Mouse (Mus musculus): ENCODE data around the gene Bcl7b. TPM values are rescaled to one million over a fixed set of nuclear protein-coding genes. Genes with fewer than 3 reads are reported as not detected.

Gene Bcl7b
- total and polyA plus RNA-seq, 2 experiments: 10.5 to 20.2 TPM

DNA sequence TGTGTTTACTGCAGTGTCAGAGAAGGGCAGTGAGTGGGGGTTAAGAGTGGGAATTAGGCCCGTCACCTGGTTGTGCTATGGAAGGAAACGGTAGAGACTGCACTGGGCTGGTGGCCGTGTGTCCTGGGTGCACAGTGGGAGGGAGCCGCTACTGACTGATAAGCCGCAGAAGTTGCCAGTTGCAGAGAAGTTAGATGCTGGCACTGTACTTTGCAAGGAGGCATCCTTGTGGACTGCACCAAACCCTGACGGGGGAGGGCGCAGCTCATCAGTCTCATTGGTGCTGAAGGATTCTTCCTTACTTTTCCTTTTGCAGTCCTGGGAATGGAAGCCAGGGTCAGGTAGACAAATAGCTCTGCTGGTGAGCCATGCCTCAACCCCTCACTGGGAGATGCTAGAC lies 6.4 kb upstream of the Bcl7b start:
- DNase-seq (ENCODE audit: extremely low read depth, low read depth, low spot score): no peak
- H3K27ac ChIP-seq (replicated peaks; ENCODE audit: insufficient read depth, low read depth, low read length): no peak overlapping the region
- WGBS: 80% methylated on average over 7 of the region's 7 CpGs
- no peaks in the 10 kb centered on the region for H3K27me3 ChIP-seq (ENCODE audit: control insufficient read depth, insufficient read depth, low read length)
- peaks cover 7% of the 10 kb centered on the region for H3K4me1 ChIP-seq (ENCODE audit: control insufficient read depth, insufficient read depth, low read length)
- H3K4me3 ChIP-seq (ENCODE audit: insufficient read depth, low read depth, low read length): no peak overlapping the region
- H3K9ac ChIP-seq (ENCODE audit: low read depth, low read length): no peak overlapping the region
- peaks cover 16% of the 10 kb centered on the region; the same call in 1 of the 2 replicates for H3K36me3 ChIP-seq (ENCODE audit: control insufficient read depth, insufficient read depth, low read length)
- TF ChIP-seq CTCF (IDR thresholded peaks at IDR 0.05; ENCODE audit: low read depth, low read length): no peak
- TF ChIP-seq POLR2A (IDR thresholded peaks at IDR 0.05; ENCODE audit: extremely low read depth, insufficient read depth, low read length): no peak
- H3K79me2 ChIP-seq (ENCODE audit: control insufficient read depth, insufficient read depth, low read length): no peaks in the 10 kb centered on the region

DNA sequence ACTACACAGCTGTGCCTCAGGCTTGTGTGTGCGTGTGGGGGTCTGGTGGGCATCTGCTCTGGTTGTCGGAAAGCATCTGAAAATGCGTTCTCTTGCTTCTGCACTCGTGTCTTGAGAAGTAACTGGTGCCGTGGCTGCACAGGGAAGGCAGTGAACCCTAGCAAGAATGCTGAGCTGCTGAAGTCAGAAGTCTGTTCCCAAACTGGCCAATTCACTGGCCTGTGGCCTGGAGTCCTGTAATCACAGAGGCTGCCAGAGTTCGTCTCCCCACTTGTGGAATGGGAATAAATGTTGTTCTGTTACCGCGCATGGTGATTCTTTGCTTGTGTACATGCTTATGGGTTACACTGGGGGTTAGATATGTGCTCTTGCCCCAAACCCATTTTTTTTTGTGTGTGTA lies 5.7 kb upstream of the Bcl7b start:
- no peak overlapping the region for H3K27ac ChIP-seq (replicated peaks; ENCODE audit: insufficient read depth, low read depth, low read length)
- H3K27me3 ChIP-seq (ENCODE audit: control insufficient read depth, insufficient read depth, low read length): no peaks in the 10 kb centered on the region
- peaks cover 7% of the 10 kb centered on the region for H3K4me1 ChIP-seq (ENCODE audit: control insufficient read depth, insufficient read depth, low read length)
- no peak for DNase-seq (ENCODE audit: extremely low read depth, low read depth, low spot score)
- TF ChIP-seq POLR2A (IDR thresholded peaks at IDR 0.05; ENCODE audit: extremely low read depth, insufficient read depth, low read length) (no peak), CTCF (IDR thresholded peaks at IDR 0.05; ENCODE audit: low read depth, low read length) (no peak)
- no peak overlapping the region for H3K4me3 ChIP-seq (ENCODE audit: insufficient read depth, low read depth, low read length)
- 89% methylated on average over 8 of the region's 8 CpGs for WGBS
- H3K36me3 ChIP-seq (ENCODE audit: control insufficient read depth, insufficient read depth, low read length): peaks cover 16% of the 10 kb centered on the region; the same call in 1 of the 2 replicates
- H3K9ac ChIP-seq (ENCODE audit: low read depth, low read length): no peak overlapping the region
- H3K79me2 ChIP-seq (ENCODE audit: control insufficient read depth, insufficient read depth, low read length): no peaks in the 10 kb centered on the region

DNA sequence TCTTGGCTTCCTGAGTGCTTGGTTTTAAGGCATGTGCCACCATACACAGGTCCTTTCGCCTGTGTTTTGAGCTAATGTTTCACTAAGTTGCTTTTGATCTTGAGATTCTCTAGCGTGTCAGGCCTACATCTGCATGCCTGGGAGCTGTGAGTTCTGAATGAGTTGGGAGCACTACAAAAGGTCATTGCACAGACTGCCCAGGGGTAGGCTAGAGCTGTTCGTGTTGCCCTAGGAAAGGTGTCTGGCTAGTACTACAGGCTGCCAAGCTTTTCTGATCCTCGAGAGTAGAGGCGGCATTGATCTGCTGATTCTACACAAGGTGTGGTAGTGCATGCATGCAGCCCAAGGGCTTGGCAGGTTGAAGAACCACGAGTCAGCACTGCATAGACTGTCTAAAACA lies 5.3 kb upstream of the Bcl7b start:
- Histone ChIP-seq H3K27ac (replicated peaks; ENCODE audit: insufficient read depth, low read depth, low read length) (no peak overlapping the region), H3K79me2 (ENCODE audit: control insufficient read depth, insufficient read depth, low read length) (no peaks in the 10 kb centered on the region), H3K27me3 (ENCODE audit: control insufficient read depth, insufficient read depth, low read length) (no peaks in the 10 kb centered on the region), H3K9ac (ENCODE audit: low read depth, low read length) (no peak overlapping the region), H3K4me1 (ENCODE audit: control insufficient read depth, insufficient read depth, low read length) (peaks cover 7% of the 10 kb centered on the region), H3K36me3 (ENCODE audit: control insufficient read depth, insufficient read depth, low read length) (peaks cover 16% of the 10 kb centered on the region; the same call in 1 of the 2 replicates), H3K4me3 (ENCODE audit: insufficient read depth, low read depth, low read length) (no peak overlapping the region)
- DNase-seq (ENCODE audit: extremely low read depth, low read depth, low spot score): no peak
- 46% methylated on average over 6 of the region's 6 CpGs for WGBS
- no peak for TF ChIP-seq CTCF (IDR thresholded peaks at IDR 0.05; ENCODE audit: low read depth, low read length)
- TF ChIP-seq POLR2A (IDR thresholded peaks at IDR 0.05; ENCODE audit: extremely low read depth, insufficient read depth, low read length): no peak

DNA sequence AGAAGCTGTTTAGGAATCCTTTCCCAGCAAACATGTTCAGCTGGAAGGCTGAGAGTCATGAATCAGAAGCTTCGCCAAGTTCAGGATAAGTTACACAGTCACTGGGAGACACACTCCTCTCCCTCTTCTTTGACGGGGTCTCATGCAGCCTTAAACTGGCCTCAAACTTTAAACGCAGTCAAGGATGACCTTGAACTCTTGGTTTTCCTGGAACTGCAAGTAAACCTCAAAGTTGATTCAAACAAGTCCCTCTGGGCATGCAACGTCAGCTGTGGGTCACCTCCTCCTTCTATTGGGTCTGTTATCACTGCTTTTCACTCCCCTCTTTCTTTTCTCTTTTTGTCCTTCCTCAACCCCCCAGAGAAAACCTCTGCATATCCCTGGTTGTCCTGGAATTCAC lies 1.2 kb upstream of the Bcl7b start:
- no peak for TF ChIP-seq CTCF (IDR thresholded peaks at IDR 0.05; ENCODE audit: low read depth, low read length)
- no peak for TF ChIP-seq POLR2A (IDR thresholded peaks at IDR 0.05; ENCODE audit: extremely low read depth, insufficient read depth, low read length)
- no peak overlapping the region for H3K4me3 ChIP-seq (ENCODE audit: insufficient read depth, low read depth, low read length)
- 32% methylated on average over 4 of the region's 4 CpGs for WGBS
- H3K27ac ChIP-seq (replicated peaks; ENCODE audit: insufficient read depth, low read depth, low read length): no peak overlapping the region
- DNase-seq (ENCODE audit: extremely low read depth, low read depth, low spot score): no peak
- H3K27me3 ChIP-seq (ENCODE audit: control insufficient read depth, insufficient read depth, low read length): no peaks in the 10 kb centered on the region
- no peaks in the 10 kb centered on the region for H3K4me1 ChIP-seq (ENCODE audit: control insufficient read depth, insufficient read depth, low read length)
- no peaks in the 10 kb centered on the region; the same call in 1 of the 2 replicates for H3K79me2 ChIP-seq (ENCODE audit: control insufficient read depth, insufficient read depth, low read length)
- H3K36me3 ChIP-seq (ENCODE audit: control insufficient read depth, insufficient read depth, low read length): peaks cover 4% of the 10 kb centered on the region
- no peak overlapping the region for H3K9ac ChIP-seq (ENCODE audit: low read depth, low read length)

DNA sequence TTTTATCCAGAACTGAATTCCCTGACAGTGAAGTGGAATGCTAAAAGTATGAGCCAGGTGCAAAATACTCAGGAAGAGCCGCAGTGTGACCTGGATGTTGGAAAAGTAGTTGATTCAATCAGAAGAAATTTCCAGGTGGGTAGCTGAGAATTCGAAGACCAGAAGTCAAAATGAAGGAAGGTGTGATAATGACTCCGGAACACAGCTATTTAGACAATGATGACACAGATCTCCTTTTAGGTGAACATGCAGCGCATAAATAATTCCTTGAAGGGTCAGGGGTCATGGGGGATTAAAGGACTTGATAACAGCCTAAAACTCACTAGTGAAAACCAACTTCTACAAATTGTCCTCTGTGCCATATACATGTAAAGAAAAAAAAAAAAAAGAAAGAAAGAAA lies 614 bp upstream of the Bcl7b start:
- no peak for TF ChIP-seq CTCF (IDR thresholded peaks at IDR 0.05; ENCODE audit: low read depth, low read length)
- TF ChIP-seq POLR2A (IDR thresholded peaks at IDR 0.05; ENCODE audit: extremely low read depth, insufficient read depth, low read length): no peak
- no peaks in the 10 kb centered on the region; the same call in 1 of the 2 replicates for H3K79me2 ChIP-seq (ENCODE audit: control insufficient read depth, insufficient read depth, low read length)
- H3K4me1 ChIP-seq (ENCODE audit: control insufficient read depth, insufficient read depth, low read length): no peaks in the 10 kb centered on the region
- peaks cover 9% of the 10 kb centered on the region for H3K36me3 ChIP-seq (ENCODE audit: control insufficient read depth, insufficient read depth, low read length)
- DNase-seq (ENCODE audit: extremely low read depth, low read depth, low spot score): no peak
- H3K27ac ChIP-seq (replicated peaks; ENCODE audit: insufficient read depth, low read depth, low read length): no peak overlapping the region
- WGBS: 91% methylated on average over 4 of the region's 4 CpGs
- no peak overlapping the region for H3K4me3 ChIP-seq (ENCODE audit: insufficient read depth, low read depth, low read length)
- H3K27me3 ChIP-seq (ENCODE audit: control insufficient read depth, insufficient read depth, low read length): no peaks in the 10 kb centered on the region
- no peak overlapping the region for H3K9ac ChIP-seq (ENCODE audit: low read depth, low read length)

DNA sequence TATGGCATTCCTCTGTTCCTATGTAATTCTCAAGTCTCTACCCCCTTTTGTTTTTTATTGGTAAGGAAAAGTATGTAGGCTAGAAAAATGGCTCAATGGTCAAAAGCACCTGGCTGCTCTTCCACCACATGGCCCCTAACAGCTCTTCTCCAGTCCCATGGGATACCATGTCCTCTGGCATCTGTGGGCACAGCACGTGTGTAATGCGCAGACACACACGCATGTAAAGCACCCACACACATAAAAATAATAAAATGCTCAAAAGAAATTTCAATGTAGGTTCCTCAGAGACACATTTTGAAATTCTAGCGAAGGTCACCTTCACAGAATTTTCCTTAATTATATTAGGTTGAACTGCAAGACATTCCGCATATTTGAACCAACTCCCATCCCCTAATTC lies 1.4 kb downstream of the Bcl7b start:
- 90% methylated on average over 5 of the region's 5 CpGs for WGBS

More for the DNA sequence above, 1.4 kb downstream of the Bcl7b start:
- H3K4me3 ChIP-seq (ENCODE audit: insufficient read depth, low read depth, low read length): no peak overlapping the region
- no peaks in the 10 kb centered on the region for H3K4me1 ChIP-seq (ENCODE audit: control insufficient read depth, insufficient read depth, low read length)
- DNase-seq (ENCODE audit: extremely low read depth, low read depth, low spot score): no peak
- no peak overlapping the region for H3K27ac ChIP-seq (replicated peaks; ENCODE audit: insufficient read depth, low read depth, low read length)
- peaks cover 13% of the 10 kb centered on the region for H3K36me3 ChIP-seq (ENCODE audit: control insufficient read depth, insufficient read depth, low read length)
- H3K27me3 ChIP-seq (ENCODE audit: control insufficient read depth, insufficient read depth, low read length): no peaks in the 10 kb centered on the region
- no peak overlapping the region for H3K9ac ChIP-seq (ENCODE audit: low read depth, low read length)
- no peak for TF ChIP-seq CTCF (IDR thresholded peaks at IDR 0.05; ENCODE audit: low read depth, low read length)
- TF ChIP-seq POLR2A (IDR thresholded peaks at IDR 0.05; ENCODE audit: extremely low read depth, insufficient read depth, low read length): no peak
- H3K79me2 ChIP-seq (ENCODE audit: control insufficient read depth, insufficient read depth, low read length): peaks cover under 1% of the 10 kb centered on the region; the same call in 1 of the 2 replicates

Measured in liver, adult 2 months (tissue).